Mouse (Mus musculus) adrenal gland, adult 18-20 months (tissue): ENCODE measurements around the gene Chdh. TPM values are rescaled to one million over a fixed set of nuclear protein-coding genes. Genes with fewer than 3 reads are reported as not detected.

Experiments used
- DNase-seq, 2 experiments: peaks; one replicate each; pipeline ENCODE4 v3.0.0; 2021 to 2022; ENCODE audit warnings: low spot score in 2 of 2
- long read RNA-seq, 2 experiments: library from polyadenylated mRNA; stranded (forward); transcript quantifications; one replicate each; pipeline ENCODE4 v2.0.0; 2021
- total RNA-seq, 2 experiments: library from RNA; stranded (reverse); gene quantifications; 1 replicate in 1 of 2; 2 replicates in 1 of 2; pipeline ENCODE4 v1.2.3; 2021

Chdh gene
- total RNA-seq, result 10 to 100 TPM; 11.1 to 27.5 TPM
- long read RNA-seq, experiment 1, full-length matches to known transcripts, result 14 of 23 reads
- long read RNA-seq, experiment 1, partial matches to known transcripts, result 1 of 23 reads
- long read RNA-seq, experiment 1, other reads (novel, unspliced or antisense), result 8 of 23 reads
- long read RNA-seq, experiment 2, full-length matches to known transcripts, result 6 of 13 reads
- long read RNA-seq, experiment 2, partial matches to known transcripts, result 0 of 13 reads
- long read RNA-seq, experiment 2, other reads (novel, unspliced or antisense), result 7 of 13 reads

DNA sequence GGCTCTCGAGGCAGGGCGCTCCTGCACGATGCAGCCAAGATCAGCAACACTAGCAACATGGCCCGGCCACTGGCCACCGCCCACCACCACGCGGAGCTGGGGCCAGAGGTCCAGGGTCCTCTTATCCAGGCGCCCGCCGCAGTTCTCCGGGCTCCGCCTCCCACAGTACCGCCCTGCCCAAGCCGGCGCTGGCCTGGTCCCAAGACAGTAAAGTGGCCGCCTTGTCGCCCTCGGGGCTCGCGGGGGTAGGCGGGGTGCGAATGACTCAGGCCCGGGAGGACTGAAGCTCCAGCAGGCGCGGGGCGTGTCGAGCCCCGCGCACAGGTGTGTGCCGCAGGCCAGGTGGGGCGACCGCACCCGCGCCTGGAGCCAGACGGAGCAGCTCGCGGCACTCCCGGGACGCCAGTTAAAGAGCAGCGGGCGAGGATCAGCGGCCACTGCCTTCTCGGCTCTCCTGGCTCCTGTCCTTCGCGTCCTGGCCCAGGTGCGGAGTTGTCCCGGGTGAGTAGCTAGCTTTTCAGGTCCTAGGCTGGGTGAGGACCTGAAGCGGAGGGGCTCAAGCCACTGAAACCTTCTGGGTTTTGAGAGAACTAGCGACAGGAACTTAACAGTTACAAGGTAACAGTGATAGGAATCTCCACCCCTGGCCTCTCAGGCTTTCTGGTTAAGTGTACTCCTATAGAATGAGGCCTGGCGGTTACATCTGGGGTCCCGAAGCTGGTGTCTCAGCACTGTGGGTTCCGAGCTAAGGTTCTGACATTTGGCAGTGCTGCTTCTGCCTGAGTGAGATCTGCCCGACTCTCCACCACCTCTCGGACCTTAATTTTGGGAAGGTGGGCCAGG, at the start of gene Chdh, which contains the start of gene Il17rb:
Gene Chdh, plus strand, starts transcription at position 291 of the 843 bp plus-strand sequence.
Gene Il17rb, minus strand, starts transcription at position 164 of the 843 bp plus-strand sequence.
- peak; percentile 51 to 58 for DNase-seq

- DNase-seq, result no peak
Observed at GRCm38 (mm10) chr14:29967611-29968010, 41.2 kb upstream of the Chdh start.

- peak; percentile 84 to 86 for DNase-seq
Observed at GRCm38 (mm10) chr14:29968075-29968821, 40.6 kb upstream of the Chdh start, which contains the start of gene Selenok. Gene Selenok, plus strand, starts transcription at chr14:29968308.

- DNase-seq, result no peak
Observed at GRCm38 (mm10) chr14:29971446-29971845, 37.4 kb upstream of the Chdh start.

GRCm38 (mm10) chr14:29971993-29972392, 36.8 kb upstream of the Chdh start:
- no peak for DNase-seq

DNA sequence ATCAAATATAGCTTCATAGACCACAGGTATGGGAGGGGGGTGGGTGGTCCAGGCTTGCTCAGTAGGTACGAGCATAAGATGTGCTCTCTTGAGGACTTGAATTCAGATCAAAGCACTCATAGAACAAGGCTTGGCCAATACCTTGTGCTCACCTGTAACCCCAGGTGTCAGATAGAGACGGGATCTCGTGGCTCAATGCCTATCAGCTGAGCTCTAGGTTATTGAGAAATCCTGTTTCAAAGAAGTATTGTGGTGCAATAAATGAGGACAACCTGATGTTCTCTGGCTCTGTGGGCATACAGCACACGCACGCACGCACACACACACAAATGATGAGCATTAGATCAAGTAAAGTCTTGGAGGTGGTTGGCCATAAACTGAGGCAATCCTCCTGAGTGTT, 31.9 kb upstream of the Chdh start:
- no peak for DNase-seq

- peak; percentile 95 to 97 for DNase-seq
Observed at GRCm38 (mm10) chr14:29978254-29979204, 30.3 kb upstream of the Chdh start, which contains the start of gene Actr8. Gene Actr8, plus strand, starts transcription at chr14:29978337.

GRCm38 (mm10) chr14:29980447-29981205, 28.2 kb upstream of the Chdh start:
- no peak for DNase-seq

DNA sequence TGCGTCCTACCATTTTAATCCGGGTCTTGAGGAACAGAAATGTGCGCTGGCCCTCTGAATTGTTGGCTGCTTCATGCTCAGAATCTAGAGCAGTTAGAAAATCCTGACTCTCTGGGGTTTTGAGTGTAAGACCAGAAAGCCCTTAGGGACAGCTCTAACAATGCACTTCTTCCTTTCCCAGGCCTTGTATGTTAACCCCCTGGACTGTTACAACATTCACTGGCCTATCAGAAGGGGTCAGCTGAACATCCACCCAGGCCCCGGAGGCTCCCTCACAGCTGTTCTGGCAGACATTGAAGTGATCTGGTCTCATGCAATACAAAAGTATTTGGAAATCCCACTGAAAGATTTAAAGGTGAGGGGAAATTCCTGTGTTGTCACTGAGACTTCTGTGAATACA, 22.7 kb upstream of the Chdh start:
- DNase-seq, result no peak

- no peak for DNase-seq
Observed at GRCm38 (mm10) chr14:29987276-29987675, 21.5 kb upstream of the Chdh start.

DNA sequence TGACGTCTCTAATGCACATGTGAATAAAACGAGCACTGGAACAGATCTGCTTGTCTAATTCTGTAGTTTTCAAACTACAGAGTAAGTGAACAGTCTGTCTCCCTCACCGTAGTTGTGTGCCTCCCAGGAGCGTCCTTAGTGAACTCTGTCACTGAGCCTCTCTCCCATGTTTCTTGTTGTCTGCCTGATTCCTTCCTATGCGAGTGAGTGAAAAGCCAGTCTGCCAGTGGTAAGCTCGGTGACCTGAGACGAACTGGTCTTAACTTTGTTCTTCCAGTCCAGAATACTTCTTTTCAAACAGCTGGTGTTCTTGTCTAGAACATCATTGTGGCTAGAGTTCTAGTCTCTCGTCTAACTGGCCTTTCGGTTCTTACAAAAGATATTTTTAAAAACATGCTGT, 21.1 kb upstream of the Chdh start:
- DNase-seq, result no peak

- no peak for DNase-seq
Observed at GRCm38 (mm10) chr14:29988337-29988736, 20.5 kb upstream of the Chdh start.

- DNase-seq, result no peak
Observed at GRCm38 (mm10) chr14:29994976-29995375, 13.8 kb upstream of the Chdh start.

DNA sequence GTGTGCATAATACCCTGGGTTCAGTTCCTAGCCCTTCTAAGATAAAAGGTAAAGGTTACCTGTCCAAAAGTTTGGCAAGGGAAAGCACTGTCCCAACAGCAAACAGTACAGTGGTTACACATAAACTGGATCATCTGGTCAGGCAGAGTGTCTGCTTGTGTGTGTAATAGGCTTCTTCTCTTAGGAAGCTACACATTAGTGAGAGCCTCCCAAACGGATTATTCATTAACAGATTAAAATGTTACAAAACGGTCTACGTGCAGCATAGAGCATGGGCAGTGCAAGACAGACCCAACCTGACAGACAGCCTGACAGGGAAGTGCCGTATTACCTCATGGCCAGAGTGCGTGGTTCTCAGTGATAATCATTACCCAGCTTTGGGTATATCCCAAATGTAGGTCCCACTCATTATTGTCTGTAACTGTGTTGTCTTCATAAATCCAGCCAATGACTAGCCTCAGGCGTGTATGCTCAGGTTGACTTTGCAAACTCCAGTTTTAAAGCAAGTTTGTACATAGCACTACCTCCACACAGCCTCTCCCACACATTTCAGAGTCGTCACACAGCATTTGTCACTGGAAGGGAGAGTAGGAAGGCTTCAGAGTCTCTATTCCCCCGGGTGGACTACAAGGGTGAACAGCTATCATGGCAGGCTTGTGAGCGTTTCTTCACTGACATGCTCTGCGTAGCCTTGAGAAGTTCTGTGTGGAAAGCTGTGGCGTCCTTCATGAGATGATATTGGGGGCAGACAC, 12.6 kb upstream of the Chdh start:
- DNase-seq, result no peak

- no peak for DNase-seq
Observed at GRCm38 (mm10) chr14:29997345-29997744, 11.5 kb upstream of the Chdh start.

GRCm38 (mm10) chr14:29998747-29999474, 9.9 kb upstream of the Chdh start:
- DNase-seq, result no peak

DNA sequence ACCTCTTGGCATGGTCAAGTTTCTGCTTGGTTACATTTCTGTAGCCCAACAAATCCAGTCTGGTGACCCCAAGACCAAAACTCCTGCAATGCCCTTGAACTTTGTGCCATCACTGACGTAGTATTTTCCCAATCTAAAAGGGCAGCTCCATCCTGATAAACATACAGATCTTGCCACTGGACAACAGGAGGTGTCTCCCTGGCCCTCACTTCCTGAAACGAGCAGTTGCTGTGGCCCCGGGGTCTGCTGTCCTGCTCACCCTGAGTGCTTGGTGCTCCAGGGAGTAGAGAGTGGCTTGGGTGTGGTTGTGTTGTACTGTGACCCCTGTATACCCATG, 9.4 kb upstream of the Chdh start:
- no peak for DNase-seq
